Mouse (Mus musculus): Measurements from ENCODE around the gene Cartpt. TPM values are rescaled to one million over a fixed set of nuclear protein-coding genes. Genes with fewer than 3 reads are reported as not detected.
"Not testable (repeated sequence)": the region's sequence is repeated elsewhere in the genome, so short reads cannot be mapped to it uniquely, and the experiment has no call there.

Gene Cartpt
- polyA plus RNA-seq, 1 experiment from 2014 or later: 0.69 TPM

GRCm38 (mm10) chr13:99899670-99900556, 978 bp downstream of the Cartpt start:
- 5% methylated on average over 38 of the region's 38 CpGs for WGBS
- peaks cover 10% of the 10 kb centered on the region for H3K4me1 ChIP-seq
- no peaks in the 10 kb centered on the region for H3K36me3 ChIP-seq
- ATAC-seq (ENCODE audit: insufficient number of reproducible peaks, insufficient read depth, low FRiP score, low TSS enrichment, low read depth): no peak
- peaks cover 56% of the 10 kb centered on the region for H3K27me3 ChIP-seq
- H3K4me2 ChIP-seq: peak overlapping the region; percentile 54
- H3K4me3 ChIP-seq: peak overlapping the region; percentile 29
- H3K9ac ChIP-seq: no peak overlapping the region
- no peak overlapping the region for H3K27ac ChIP-seq
- no peaks in the 10 kb centered on the region for H3K9me3 ChIP-seq

GRCm38 (mm10) chr13:99898816-99899215, 2.1 kb downstream of the Cartpt start:
- no peak overlapping the region for H3K4me3 ChIP-seq
- H3K9me3 ChIP-seq: no peaks in the 10 kb centered on the region
- H3K4me1 ChIP-seq: peaks cover 10% of the 10 kb centered on the region
- ATAC-seq (ENCODE audit: insufficient number of reproducible peaks, insufficient read depth, low FRiP score, low TSS enrichment, low read depth): no peak
- 19% methylated on average over 14 of the region's 14 CpGs for WGBS
- no peak overlapping the region for H3K9ac ChIP-seq
- peaks cover 53% of the 10 kb centered on the region for H3K27me3 ChIP-seq
- no peaks in the 10 kb centered on the region for H3K36me3 ChIP-seq
- no peak overlapping the region for H3K4me2 ChIP-seq
- no peak overlapping the region for H3K27ac ChIP-seq

- Histone ChIP-seq H3K9me3 (no peaks in the 10 kb centered on the region), H3K4me1 (no peaks in the 10 kb centered on the region), H3K4me2 (no peak overlapping the region), H3K27me3 (no peaks in the 10 kb centered on the region; the same call in 1 of the 2 replicates), H3K9ac (no peak overlapping the region), H3K36me3 (no peaks in the 10 kb centered on the region), H3K4me3 (no peak overlapping the region), H3K27ac (no peak overlapping the region)
- WGBS: 66% methylated on average over 6 of the region's 6 CpGs
- ATAC-seq (ENCODE audit: insufficient number of reproducible peaks, insufficient read depth, low FRiP score, low TSS enrichment, low read depth): no peak
Observed at GRCm38 (mm10) chr13:99885636-99886035, 15.3 kb downstream of the Cartpt start.

- not testable (repeated sequence) for H3K9ac ChIP-seq; H3K4me3 ChIP-seq; H3K27me3 ChIP-seq; ATAC-seq (ENCODE audit: insufficient number of reproducible peaks, insufficient read depth, low FRiP score, low TSS enrichment, low read depth); H3K27ac ChIP-seq; H3K4me2 ChIP-seq; H3K4me1 ChIP-seq; H3K36me3 ChIP-seq; H3K9me3 ChIP-seq
- 66% methylated on average over 8 of the region's 8 CpGs for WGBS
Observed at GRCm38 (mm10) chr13:99881774-99882173, 19.1 kb downstream of the Cartpt start.

GRCm38 (mm10) chr13:99879696-99880095, 21.2 kb downstream of the Cartpt start:
- Histone ChIP-seq H3K4me2 (no peak overlapping the region), H3K27ac (no peak overlapping the region), H3K36me3 (no peaks in the 10 kb centered on the region), H3K27me3 (no peaks in the 10 kb centered on the region), H3K4me3 (no peak overlapping the region), H3K4me1 (no peaks in the 10 kb centered on the region), H3K9ac (no peak overlapping the region), H3K9me3 (no peaks in the 10 kb centered on the region)
- 61% methylated on average over 10 of the region's 10 CpGs for WGBS
- ATAC-seq (ENCODE audit: insufficient number of reproducible peaks, insufficient read depth, low FRiP score, low TSS enrichment, low read depth): no peak

- Histone ChIP-seq H3K4me1 (no peaks in the 10 kb centered on the region), H3K9me3 (peaks cover 6% of the 10 kb centered on the region; the same call in 1 of the 2 replicates), H3K4me2 (no peak overlapping the region), H3K36me3 (no peaks in the 10 kb centered on the region), H3K27ac (no peak overlapping the region), H3K27me3 (no peaks in the 10 kb centered on the region), H3K9ac (no peak overlapping the region), H3K4me3 (no peak overlapping the region)
- ATAC-seq (ENCODE audit: insufficient number of reproducible peaks, insufficient read depth, low FRiP score, low TSS enrichment, low read depth): no peak
- WGBS: 74% methylated on average over 1 of the region's 1 CpGs
Observed at GRCm38 (mm10) chr13:99872059-99872458, 28.8 kb downstream of the Cartpt start.

GRCm38 (mm10) chr13:99868438-99868837, 32.5 kb downstream of the Cartpt start:
- H3K4me2 ChIP-seq: no peak overlapping the region
- no peaks in the 10 kb centered on the region for H3K4me1 ChIP-seq
- no peak for ATAC-seq (ENCODE audit: insufficient number of reproducible peaks, insufficient read depth, low FRiP score, low TSS enrichment, low read depth)
- H3K9me3 ChIP-seq: peaks cover 6% of the 10 kb centered on the region; the same call in 1 of the 2 replicates
- no peak overlapping the region for H3K4me3 ChIP-seq
- H3K9ac ChIP-seq: no peak overlapping the region
- no peaks in the 10 kb centered on the region for H3K36me3 ChIP-seq
- H3K27me3 ChIP-seq: no peaks in the 10 kb centered on the region
- WGBS: 83% methylated on average over 6 of the region's 6 CpGs
- no peak overlapping the region for H3K27ac ChIP-seq

- Histone ChIP-seq H3K9me3 (peaks cover 6% of the 10 kb centered on the region; the same call in 1 of the 2 replicates), H3K9ac (no peak overlapping the region), H3K4me3 (no peak overlapping the region), H3K4me2 (no peak overlapping the region), H3K27me3 (no peaks in the 10 kb centered on the region), H3K27ac (no peak overlapping the region), H3K4me1 (no peaks in the 10 kb centered on the region), H3K36me3 (no peaks in the 10 kb centered on the region)
- ATAC-seq (ENCODE audit: insufficient number of reproducible peaks, insufficient read depth, low FRiP score, low TSS enrichment, low read depth): no peak
- 72% methylated on average over 5 of the region's 5 CpGs for WGBS
Observed at GRCm38 (mm10) chr13:99864331-99864730, 36.6 kb downstream of the Cartpt start.

- H3K27ac ChIP-seq: no peak overlapping the region
- WGBS: 90% methylated on average over 3 of the region's 3 CpGs
Observed at GRCm38 (mm10) chr13:99860670-99861069, 40.2 kb downstream of the Cartpt start.

GRCm38 (mm10) chr13:99859082-99859481, 41.8 kb downstream of the Cartpt start:
- no peak overlapping the region for H3K4me3 ChIP-seq
- H3K27ac ChIP-seq: no peak overlapping the region
- no peaks in the 10 kb centered on the region for H3K36me3 ChIP-seq
- no peaks in the 10 kb centered on the region for H3K4me1 ChIP-seq
- WGBS: 7% methylated on average over 1 of the region's 1 CpGs
- ATAC-seq (ENCODE audit: insufficient number of reproducible peaks, insufficient read depth, low FRiP score, low TSS enrichment, low read depth): no peak
- H3K4me2 ChIP-seq: no peak overlapping the region
- no peaks in the 10 kb centered on the region for H3K27me3 ChIP-seq
- no peak overlapping the region for H3K9ac ChIP-seq
- H3K9me3 ChIP-seq: no peaks in the 10 kb centered on the region; the same call in 1 of the 2 replicates

More at GRCm38 (mm10) chr13:99860670-99861069, 40.2 kb downstream of the Cartpt start:
- Histone ChIP-seq H3K27me3 (no peaks in the 10 kb centered on the region), H3K4me2 (no peak overlapping the region), H3K36me3 (no peaks in the 10 kb centered on the region), H3K4me1 (no peaks in the 10 kb centered on the region), H3K9me3 (no peaks in the 10 kb centered on the region; the same call in 1 of the 2 replicates), H3K9ac (no peak overlapping the region), H3K4me3 (no peak overlapping the region)
- no peak for ATAC-seq (ENCODE audit: insufficient number of reproducible peaks, insufficient read depth, low FRiP score, low TSS enrichment, low read depth)

- Histone ChIP-seq H3K27ac (no peak overlapping the region), H3K4me1 (no peaks in the 10 kb centered on the region), H3K9ac (no peak overlapping the region), H3K4me3 (no peak overlapping the region), H3K36me3 (no peaks in the 10 kb centered on the region), H3K9me3 (no peaks in the 10 kb centered on the region; the same call in 1 of the 2 replicates), H3K4me2 (no peak overlapping the region), H3K27me3 (0 out of 2 replicates have a peak, but pooled peaks cover 4% of the 10 kb centered on the region)
- WGBS: 62% methylated on average over 2 of the region's 2 CpGs
- no peak for ATAC-seq (ENCODE audit: insufficient number of reproducible peaks, insufficient read depth, low FRiP score, low TSS enrichment, low read depth)
Observed at GRCm38 (mm10) chr13:99857879-99858278, 43.0 kb downstream of the Cartpt start.

GRCm38 (mm10) chr13:99857336-99857735, 43.6 kb downstream of the Cartpt start:
- Histone ChIP-seq H3K9me3 (no peaks in the 10 kb centered on the region; the same call in 1 of the 2 replicates), H3K9ac (no peak overlapping the region), H3K4me2 (no peak overlapping the region), H3K36me3 (no peaks in the 10 kb centered on the region), H3K4me1 (no peaks in the 10 kb centered on the region), H3K27ac (no peak overlapping the region), H3K4me3 (no peak overlapping the region), H3K27me3 (0 out of 2 replicates have a peak, but pooled peaks cover 4% of the 10 kb centered on the region)
- ATAC-seq (ENCODE audit: insufficient number of reproducible peaks, insufficient read depth, low FRiP score, low TSS enrichment, low read depth): no peak
- WGBS: 82% methylated on average over 9 of the region's 9 CpGs

Data from embryonic facial prominence, embryonic 13.5 days (tissue).